Mouse (Mus musculus): ENCODE measurements around the gene Slit3.

Slit3 gene

DNA sequence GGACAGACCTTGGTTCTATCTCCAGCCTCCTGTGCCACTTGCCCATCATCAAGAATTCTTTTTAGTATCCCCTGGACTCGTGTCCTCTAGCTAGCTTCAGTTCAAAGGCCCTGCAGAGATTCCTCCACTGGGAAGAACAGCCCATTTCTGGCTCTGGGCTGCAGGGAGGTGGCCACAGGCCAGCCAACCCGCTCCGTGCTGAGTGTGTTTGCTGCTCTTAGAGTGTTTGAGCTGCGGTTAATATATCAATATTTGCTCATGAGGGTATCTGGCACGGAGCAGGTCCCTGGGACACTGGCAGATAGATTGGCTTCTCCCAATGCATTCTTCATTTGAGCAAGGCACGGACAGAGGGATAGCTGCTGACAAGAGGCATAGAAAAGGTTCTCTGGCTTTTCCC lies 159.8 kb downstream of the Slit3 start:
- no peak for DNase-seq

- DNase-seq: no peak
Observed at GRCm38 (mm10) chr11:35282001-35282632, 161.1 kb downstream of the Slit3 start.

DNA sequence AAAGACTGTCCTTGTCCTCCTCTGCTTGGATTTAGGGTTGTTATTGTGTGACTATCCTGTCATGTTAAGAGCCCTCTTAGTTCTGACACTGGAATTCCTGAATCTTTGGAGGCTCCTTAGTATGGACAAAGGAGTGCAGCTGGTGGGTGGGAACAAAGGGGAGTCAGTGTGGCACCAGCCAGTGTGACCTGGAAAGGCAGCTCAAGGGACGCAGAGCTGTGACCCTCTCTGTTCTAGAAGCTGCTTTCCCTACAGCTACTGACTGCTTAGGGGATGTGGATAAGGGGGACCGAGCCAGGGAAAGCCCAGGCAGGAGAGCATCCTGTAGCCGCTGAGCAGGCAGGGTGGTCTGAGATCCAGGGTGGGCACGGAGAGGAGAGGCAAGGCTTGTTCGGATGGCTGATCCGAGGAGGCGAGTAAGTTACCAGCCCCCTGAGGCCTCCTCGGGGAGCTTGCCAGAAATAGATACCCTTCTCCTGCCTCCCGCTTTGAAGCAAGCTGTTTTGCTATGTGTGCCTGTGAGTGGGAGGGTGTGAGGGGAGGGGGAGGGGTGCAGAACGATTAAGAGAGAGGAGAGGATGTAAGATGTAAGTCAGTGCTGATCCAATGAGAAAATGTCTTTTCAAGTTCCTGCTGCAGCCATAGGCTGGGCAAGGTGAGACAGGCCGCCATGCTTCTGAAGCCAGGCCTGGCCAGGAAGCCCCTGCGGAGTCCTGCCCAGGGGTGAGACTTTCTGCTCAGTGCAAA lies 162.0 kb downstream of the Slit3 start:
- no peak for DNase-seq

DNA sequence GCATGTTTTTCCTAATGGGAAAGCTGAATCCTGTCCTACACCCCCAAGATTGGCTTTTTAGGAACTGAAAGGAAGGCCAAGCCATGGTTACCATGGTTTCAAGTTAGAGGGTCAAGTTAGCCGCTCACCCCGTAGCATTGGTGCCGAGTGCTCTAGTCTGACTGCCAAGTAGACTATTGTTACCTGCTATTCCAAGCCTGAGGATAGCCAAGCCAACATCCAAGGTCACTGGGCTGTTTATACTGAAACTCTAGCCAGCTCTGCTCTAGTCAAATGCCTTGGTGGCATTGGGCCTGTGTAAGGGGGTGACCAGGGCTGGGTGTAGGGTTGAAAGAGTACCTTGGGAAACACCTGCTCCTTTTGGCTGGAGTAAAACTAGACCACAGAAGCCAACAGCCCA lies 162.7 kb downstream of the Slit3 start:
- DNase-seq: no peak

DNA sequence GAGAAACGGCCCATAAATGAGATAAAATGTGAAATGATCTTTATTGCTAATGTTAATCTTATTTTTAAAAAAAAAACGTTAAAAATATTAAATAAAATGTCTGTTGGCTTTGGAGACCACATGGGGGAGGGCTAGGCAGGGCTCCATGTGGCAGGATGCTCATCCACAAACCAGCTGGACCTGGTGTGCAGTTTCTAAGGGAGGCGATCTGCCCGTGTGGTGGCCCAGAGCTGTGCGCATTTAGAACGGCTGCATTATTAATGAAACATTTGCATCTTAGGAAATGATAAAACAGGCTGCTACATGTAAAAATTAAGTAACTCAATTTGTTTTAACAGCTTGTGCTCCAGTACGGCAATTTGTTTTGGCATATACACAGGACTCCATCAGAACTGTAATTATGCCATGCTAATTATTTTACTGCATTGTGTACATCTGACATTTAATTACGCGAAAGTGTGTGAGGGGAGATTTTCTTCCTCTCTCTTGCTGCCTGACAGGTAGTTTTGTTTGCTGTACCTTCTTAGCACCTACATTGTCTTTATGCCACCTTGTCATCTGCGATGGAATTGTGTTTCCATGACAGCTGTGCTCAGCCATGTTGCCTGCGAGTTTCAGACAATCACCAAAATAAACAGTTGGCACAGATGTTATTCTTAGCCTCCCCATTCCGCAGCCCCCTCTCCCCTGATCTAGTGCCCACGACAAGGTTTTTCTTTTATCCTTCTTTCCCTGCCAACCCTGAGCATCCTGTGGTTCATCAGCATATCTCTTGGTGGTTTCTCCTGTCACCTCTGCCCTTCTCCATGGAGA lies 165.8 kb downstream of the Slit3 start:
- no peak for DNase-seq

- no peak for DNase-seq
Observed at GRCm38 (mm10) chr11:35288056-35288455, 167.0 kb downstream of the Slit3 start.

DNA sequence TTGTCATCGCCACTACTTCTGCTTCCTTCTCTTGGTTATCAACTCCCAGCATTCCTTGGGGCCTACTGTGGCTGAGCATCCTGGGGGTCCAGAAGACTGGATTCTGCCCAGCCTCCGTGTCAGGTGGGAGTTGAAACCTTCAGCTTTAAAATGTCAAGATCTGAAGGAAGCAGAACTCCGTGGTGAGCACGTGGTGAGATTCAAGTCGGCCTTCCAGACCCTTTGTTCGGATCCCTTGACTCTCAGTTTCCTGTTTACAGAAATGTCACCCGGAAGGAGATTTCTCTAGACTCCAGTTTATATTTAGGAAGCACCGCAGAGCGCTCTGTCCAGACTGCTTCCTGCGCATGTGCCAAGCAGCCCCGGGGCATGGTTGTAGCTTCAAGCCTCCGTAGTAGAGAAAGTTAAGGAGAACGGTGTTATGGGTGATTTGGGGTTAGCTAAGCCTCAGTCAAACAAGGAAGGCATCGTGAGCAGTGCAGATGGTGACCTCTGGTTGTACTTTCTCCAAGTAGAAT lies 167.8 kb downstream of the Slit3 start:
- DNase-seq: no peak

DNA sequence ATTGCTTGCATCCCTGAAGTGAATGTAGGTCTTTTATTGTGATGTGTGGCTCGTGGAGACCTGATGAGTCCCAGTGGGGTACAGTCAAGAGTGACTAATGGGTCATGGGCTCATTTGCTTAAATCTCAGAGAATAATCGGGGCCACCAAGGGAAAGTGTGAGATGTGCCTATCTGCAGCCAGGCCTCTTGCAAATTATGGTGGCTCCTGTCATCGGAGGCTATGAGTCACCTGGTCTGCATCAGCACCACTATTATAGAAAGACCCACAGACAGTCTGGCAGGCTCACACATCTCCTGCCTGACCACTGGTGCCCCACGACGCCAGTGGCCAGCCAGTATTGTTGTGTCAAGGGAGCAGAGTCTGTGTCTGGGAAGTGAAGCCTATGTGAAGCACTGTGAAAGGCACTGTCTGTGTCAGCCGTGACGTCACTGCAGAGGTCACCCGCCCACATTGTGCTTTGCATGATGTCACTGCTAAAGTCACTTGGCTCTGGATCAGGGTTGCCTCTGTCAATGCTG lies 171.3 kb downstream of the Slit3 start:
- DNase-seq: no peak

DNA sequence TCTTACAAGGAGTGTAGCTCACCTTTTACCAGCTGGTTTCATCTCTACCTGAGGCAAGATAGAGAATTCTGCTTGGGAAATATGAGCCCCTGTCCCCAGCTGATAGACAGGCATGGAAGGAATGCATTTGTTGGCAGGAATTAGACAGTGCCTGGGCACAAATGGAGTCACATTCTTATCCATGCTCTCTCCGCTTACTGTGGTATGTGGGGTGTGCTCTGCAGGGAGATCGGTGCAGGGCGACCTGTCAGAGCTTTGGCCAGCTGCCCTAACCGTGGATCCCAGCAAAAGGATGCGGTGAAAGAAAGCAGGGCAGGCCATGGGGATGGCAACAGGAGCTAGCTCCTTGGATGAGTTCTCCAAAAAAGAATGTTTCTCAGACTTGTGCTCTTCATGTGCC lies 172.2 kb downstream of the Slit3 start:
- DNase-seq: peak; percentile 30

- DNase-seq: no peak
Observed at GRCm38 (mm10) chr11:35294670-35295069, 173.6 kb downstream of the Slit3 start.

DNA sequence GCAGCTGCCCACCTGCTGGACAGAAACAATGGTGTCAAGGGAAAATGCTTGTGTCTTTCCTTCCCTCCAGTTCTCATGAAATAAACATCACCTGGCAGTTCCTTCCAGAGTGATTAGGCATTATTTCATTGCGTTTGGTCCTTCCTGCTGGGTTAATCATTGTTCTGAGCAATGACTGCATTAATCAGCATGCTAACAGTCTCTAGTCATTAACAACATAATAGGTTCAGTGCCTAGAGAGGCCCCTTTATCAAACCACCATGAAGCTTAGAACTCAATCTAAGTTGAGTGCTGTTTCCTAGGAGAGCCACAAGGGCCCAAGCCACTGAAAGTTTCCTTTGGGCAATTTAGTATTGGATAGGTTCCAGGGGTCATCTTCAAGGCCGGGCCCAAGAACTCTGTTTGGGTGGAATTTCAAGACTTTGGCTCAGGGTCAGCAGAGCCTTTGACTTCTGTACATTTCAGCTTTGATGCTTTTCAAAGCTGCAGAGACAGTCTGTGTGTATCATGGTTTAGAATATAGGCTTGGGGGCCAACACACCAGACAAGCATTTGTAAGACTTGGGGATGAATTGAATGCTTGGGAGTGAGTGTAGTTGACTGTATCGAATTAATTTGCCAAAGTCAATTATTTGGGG lies 174.3 kb downstream of the Slit3 start:
- peak; percentile 31 for DNase-seq

DNA sequence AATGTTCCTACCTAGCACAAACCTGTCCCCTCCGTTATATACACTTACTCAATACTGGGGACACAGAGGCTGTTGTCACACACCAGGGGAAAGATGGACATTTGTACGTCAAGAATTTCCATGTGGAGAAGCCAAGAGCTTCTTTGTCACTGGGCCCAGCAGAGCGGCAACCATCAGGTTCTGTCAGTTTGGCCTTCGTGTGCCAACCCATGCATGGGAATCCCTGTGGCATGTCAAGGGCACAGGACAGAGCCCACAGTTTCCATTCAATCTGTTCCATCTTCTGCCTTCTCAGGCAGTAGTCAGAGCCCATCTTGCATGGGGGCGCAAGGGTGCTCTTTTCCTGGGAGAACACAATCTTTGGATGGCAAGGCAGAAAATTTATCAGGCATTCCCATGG lies 175.8 kb downstream of the Slit3 start:
- DNase-seq: no peak

GRCm38 (mm10) chr11:35297319-35297718 lies 176.3 kb downstream of the Slit3 start:
- DNase-seq: peak; percentile 86

DNA sequence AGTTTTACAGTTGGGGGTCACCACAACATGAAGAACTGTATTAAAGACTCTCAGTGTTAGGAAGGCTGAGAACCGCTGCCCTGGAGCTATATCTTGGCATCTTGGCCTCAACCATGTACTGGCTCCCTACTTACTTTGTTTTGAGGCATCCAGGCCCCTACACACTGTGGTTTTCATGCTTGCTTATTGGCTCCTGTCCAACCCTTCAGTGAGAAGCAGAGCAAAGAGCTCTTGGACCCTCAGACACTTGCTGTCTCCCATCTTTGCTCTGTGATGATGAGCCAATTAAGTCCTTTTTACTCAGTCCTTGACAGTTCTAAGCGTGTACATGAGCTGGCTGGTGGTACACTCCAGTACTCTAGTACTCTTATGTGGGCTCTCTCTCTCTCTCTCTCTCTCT lies 177.5 kb downstream of the Slit3 start:
- no peak for DNase-seq

DNA sequence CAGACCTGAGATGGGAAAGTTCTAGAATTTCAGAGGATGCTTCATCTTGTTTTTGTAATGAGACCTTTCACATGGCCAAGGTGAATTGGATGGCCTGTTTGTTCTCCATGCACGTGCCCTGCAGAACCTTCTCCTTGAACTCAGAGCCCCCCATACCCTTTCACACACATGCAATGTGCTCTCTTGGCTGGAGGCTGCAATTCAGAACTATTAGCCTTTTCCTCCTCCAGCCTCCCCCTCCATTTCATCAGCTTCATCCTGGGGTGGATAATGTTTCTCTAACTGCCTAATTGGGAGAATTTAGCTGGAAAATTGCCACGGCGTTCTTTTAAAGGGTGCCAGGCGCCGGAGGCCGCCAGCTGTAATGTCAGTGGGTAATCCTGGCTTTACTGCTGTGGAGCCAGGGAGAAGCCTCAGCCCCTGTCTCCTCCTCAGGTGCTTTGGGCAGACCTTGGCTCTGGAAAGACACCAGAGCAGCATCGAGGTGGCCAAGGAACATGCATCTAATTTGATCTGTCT lies 178.9 kb downstream of the Slit3 start:
- no peak for DNase-seq

DNA sequence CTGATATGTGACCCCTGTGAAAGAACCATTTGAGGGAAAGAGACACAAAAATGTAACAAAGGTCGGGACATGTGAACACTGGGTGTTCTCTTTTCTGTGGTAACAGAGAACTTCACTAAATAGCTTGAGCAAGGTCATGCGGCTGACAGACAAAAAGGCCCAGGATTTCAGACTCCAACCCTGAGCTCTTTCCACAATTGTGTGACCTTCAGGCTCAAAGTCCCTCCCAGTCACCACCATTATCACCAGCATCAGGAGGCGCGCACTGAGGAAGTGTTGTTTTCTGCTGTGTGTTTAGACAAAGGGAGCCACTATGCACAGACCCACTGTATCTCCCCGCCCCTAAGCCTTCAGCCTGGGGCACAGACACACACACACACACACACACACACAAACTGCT lies 181.2 kb downstream of the Slit3 start:
- DNase-seq: no peak

GRCm38 (mm10) chr11:35304216-35304975 lies 183.4 kb downstream of the Slit3 start:
- DNase-seq: no peak

DNA sequence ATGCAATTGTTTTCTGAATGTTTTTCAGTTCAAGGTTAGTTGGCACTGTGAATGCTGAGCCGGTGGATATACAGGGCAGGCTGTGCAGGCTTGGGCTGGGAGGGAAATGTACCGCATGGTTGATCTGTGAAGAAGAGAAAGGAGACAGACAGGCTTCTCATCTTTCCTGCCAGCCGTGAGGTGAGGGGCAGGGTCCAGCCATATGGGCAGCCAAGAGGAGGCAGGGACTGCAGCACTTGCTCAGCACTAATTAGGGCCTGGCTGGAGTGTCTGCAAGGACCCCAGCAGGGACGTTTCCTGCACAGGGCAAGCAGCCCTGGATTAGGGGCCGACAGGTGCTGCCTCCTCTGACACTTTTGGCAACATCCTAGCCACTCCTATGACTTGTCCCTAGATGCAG lies 184.1 kb downstream of the Slit3 start:
- DNase-seq: peak; percentile 44

- DNase-seq: no peak
Observed at GRCm38 (mm10) chr11:35305910-35306309, 184.9 kb downstream of the Slit3 start.

- no peak for DNase-seq
Observed at GRCm38 (mm10) chr11:35306922-35307321, 185.9 kb downstream of the Slit3 start.

DNA sequence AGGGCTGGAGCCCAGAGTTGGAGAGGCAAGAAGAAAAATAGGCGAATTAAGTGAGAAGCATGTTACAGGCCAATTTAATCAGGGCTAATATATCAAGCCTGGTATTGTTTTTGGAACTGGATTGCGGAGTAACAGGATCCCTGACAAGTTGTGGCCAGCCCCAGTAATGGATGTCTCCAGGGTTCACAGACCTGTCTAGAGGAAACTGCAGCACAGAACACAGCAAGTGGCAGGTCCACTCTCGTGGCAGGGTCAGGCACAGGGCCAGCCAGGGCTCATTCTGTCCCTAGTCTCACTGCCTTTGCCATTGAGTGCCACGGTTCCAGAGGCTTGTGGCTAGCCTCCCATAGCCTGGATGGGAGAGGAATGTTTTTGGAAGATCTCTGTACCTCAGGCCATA lies 187.0 kb downstream of the Slit3 start:
- DNase-seq: peak; percentile 33

Measured in kidney, postnatal 10 days (tissue).